Comparison of ENCODE assay signal across 27 mouse cellular contexts in genomic region chr12:102663349-102664051, GRCm38 (mm10). TPM values are rescaled to one million over a fixed set of nuclear protein-coding genes. Genes with fewer than 3 reads are reported as not detected.
DNase-seq lines count a peak whose midpoint lies in the region; ATAC-seq lines count a peak whose summit lies in the region.
"Had no signal": no experiment of that assay in that cellular context is flagged by ENCODE, and none has a peak within 500 bp of the region (broad histone marks: within the 10 kb centered on the region; RNA-seq: fewer than 3 reads in every experiment).

No protein-coding gene starts in this region.

- 84% methylated on average over 11 of the region's 11 CpGs for WGBS in forebrain, embryonic 14.5 days

- no peak overlapping the region for H3K4me3 ChIP-seq in forebrain, embryonic 14.5 days (ENCODE audit: low read depth, low read length)
- H3K4me3 ChIP-seq: embryonic facial prominence, embryonic 13.5 days; forebrain, embryonic 10.5 days; heart, embryonic 10.5 days; heart, embryonic 15.5 days; liver, embryonic 12.5 days had no signal

- no peak overlapping the region for H3K27ac ChIP-seq in forebrain, embryonic 14.5 days (ENCODE audit: low read depth, low read length)
- H3K27ac ChIP-seq: embryonic facial prominence, embryonic 13.5 days; forebrain, embryonic 10.5 days; heart, embryonic 10.5 days; heart, embryonic 15.5 days; hindbrain, embryonic 14.5 days; liver, embryonic 12.5 days had no signal

- no peak overlapping the region for H3K4me2 ChIP-seq in forebrain, embryonic 14.5 days (ENCODE audit: low read length)
- H3K4me2 ChIP-seq: embryonic facial prominence, embryonic 13.5 days; heart, embryonic 15.5 days; hindbrain, embryonic 14.5 days; liver, embryonic 12.5 days had no signal

- ATAC-seq in common myeloid progenitor, adult 5-6 weeks (replicated peaks; ENCODE audit: low read depth, poor library complexity, severe bottlenecking), result peak; percentile 82
- ATAC-seq in megakaryocyte progenitor cell, adult 5-6 weeks (replicated peaks; ENCODE audit: poor library complexity), result peak; percentile 86
- ATAC-seq in forebrain, embryonic 14.5 days, result no peak
- ATAC-seq: forebrain, embryonic 16.5 days; liver, embryonic 12.5 days; liver, postnatal 0 days; Patski had no signal

- peak; percentile 82 for DNase-seq in heart, adult 11 months
- no peak for DNase-seq in heart, postnatal 4 days
- DNase-seq in kidney, adult 8-10 months, result peak; percentile 49 to 55
- DNase-seq in kidney, adult 18-20 months, result no peak
- DNase-seq in forebrain, embryonic 14.5 days (ENCODE audit: low spot score), result no peak
- DNase-seq: adrenal gland, postnatal 10 days; cerebellum, adult 11 months; cerebellum, adult 9-11 months; embryo, embryonic 11 days; kidney, postnatal 10 days; layer of hippocampus, postnatal 36 days; left cerebral cortex, postnatal 4 days; liver, postnatal 0 days; lung, postnatal 36 days; midbrain, embryonic 14.5 days; thymus, adult 2 months; thymus, postnatal 36 days had no signal

- H3K9ac ChIP-seq in forebrain, embryonic 14.5 days (ENCODE audit: low read length), result no peak overlapping the region
- H3K9ac ChIP-seq: embryonic facial prominence, embryonic 13.5 days; heart, embryonic 15.5 days; hindbrain, embryonic 14.5 days; liver, embryonic 12.5 days; liver, postnatal 0 days had no signal

- no peaks in the 10 kb centered on the region for H3K27me3 ChIP-seq in forebrain, embryonic 14.5 days (replicated peaks; ENCODE audit: control insufficient read depth, insufficient read depth, low read length)
- H3K27me3 ChIP-seq: embryonic facial prominence, embryonic 13.5 days; heart, embryonic 15.5 days; liver, embryonic 12.5 days; Patski had no signal

- H3K4me1 ChIP-seq in forebrain, embryonic 14.5 days (ENCODE audit: control insufficient read depth, insufficient read depth, low read length), result no peaks in the 10 kb centered on the region
- H3K4me1 ChIP-seq: liver, embryonic 12.5 days had no signal

- no peaks in the 10 kb centered on the region for H3K36me3 ChIP-seq in forebrain, embryonic 14.5 days (ENCODE audit: control insufficient read depth, insufficient read depth, low read length)
- H3K36me3 ChIP-seq: heart, embryonic 10.5 days; heart, embryonic 15.5 days; liver, embryonic 12.5 days had no signal

- H3K9me3 ChIP-seq in forebrain, embryonic 14.5 days (replicated peaks; ENCODE audit: control insufficient read depth, low read length), result no peaks in the 10 kb centered on the region
- H3K9me3 ChIP-seq: embryonic facial prominence, embryonic 13.5 days; forebrain, embryonic 10.5 days; heart, embryonic 10.5 days; heart, embryonic 15.5 days; liver, embryonic 12.5 days had no signal

RNA-seq across cellular contexts. Expression of gene Itpk1, which starts 41.2 kb away (rescaled TPM):
- 1 to 10 TPM; 7.5 to 7.9 TPM for total RNA-seq in heart, postnatal 4 days (2021)
- total RNA-seq in common myeloid progenitor, adult 5-6 weeks (2017), result 9.4 and 12.0 TPM in 2 replicates
- total RNA-seq in megakaryocyte progenitor cell, adult 5-6 weeks (2015), result 8.6 and 10.5 TPM in 2 replicates
- total RNA-seq in megakaryocyte progenitor cell, adult 5-6 weeks (2017), result 15.1 and 15.3 TPM in 2 replicates
- 47.1 and 57.5 TPM in 2 replicates for polyA plus RNA-seq in forebrain, embryonic 14.5 days (2014; fragmentation: Nextera tagmentation; extraction: Ambion mirVana)

Comparison
In these comparisons a context has a peak if more than half of its experiments do, and no peak if none do; other contexts are left out.
1. DNase-seq: peak in heart, adult 11 months (single experiment) and kidney, adult 8-10 months (2 of 2); none in heart, postnatal 4 days (single experiment), kidney, adult 18-20 months (single experiment) and forebrain, embryonic 14.5 days (single experiment).